Mouse (Mus musculus) embryo, embryonic 10 days (tissue): ENCODE measurements at regions not wholly inside any gene's neighbourhood (a gene's known extent, or its start where the extent isn't known, plus 50 kb on each side); places are given as distances from the start of the nearest gene placed in this dataset.

Experiments used
- DNase-seq: peaks from one replicate; pipeline ENCODE4 v3.0.0-alpha.2; 2015; ENCODE audit warnings: low spot score

GRCm38 (mm10) chr15:93645950-93646349 is 50.3 kb upstream of the Prickle1 start:
- DNase-seq: no peak
